Mouse (Mus musculus) limb, embryonic 10.5 days (tissue): ENCODE measurements at regions not wholly inside any gene's neighbourhood (a gene's known extent, or its start where the extent isn't known, plus 50 kb on each side); places are given as distances from the start of the nearest gene placed in this dataset.

Experiments used
- DNase-seq: peaks from one replicate; pipeline ENCODE4 v3.0.0-alpha.2; 2017; ENCODE audit warnings: low spot score
- H3K27ac ChIP-seq: fragments of 300-500 bp; sonication (generic); 2 replicates; pipeline ENCODE4 v1.5.1; 2016; ENCODE audit warnings: mild to moderate bottlenecking
- H3K27me3 ChIP-seq: fragments of 300-500 bp; sonication (generic); 2 replicates; pipeline ENCODE4 v1.6.1; 2016; ENCODE audit warnings: low read depth, mild to moderate bottlenecking; ENCODE audit not compliant: poor library complexity, severe bottlenecking
- H3K36me3 ChIP-seq: fragments of 300-500 bp; sonication (generic); 2 replicates; pipeline ENCODE4 v1.6.1; 2016; ENCODE audit warnings: mild to moderate bottlenecking, moderate library complexity
- H3K4me1 ChIP-seq: fragments of 300-500 bp; sonication (generic); 2 replicates; pipeline ENCODE4 v1.6.1; 2016
- H3K4me3 ChIP-seq: fragments of 300-500 bp; sonication (generic); 2 replicates; pipeline ENCODE4 v1.5.1; 2016; ENCODE audit warnings: mild to moderate bottlenecking, moderate library complexity
- H3K9me3 ChIP-seq: fragments of 300-500 bp; sonication (generic); replicated peaks from 2 replicates; pipeline ENCODE4 v1.6.1; 2016; ENCODE audit warnings: mild to moderate bottlenecking
- WGBS: fragments of 180-500 bp; shearing (Covaris S2); methylation state at CpG from one replicate; pipeline ENCODE4 v1.1.7; 2016; 5-methylcytosine and 5-hydroxymethylcytosine counted together

DNA sequence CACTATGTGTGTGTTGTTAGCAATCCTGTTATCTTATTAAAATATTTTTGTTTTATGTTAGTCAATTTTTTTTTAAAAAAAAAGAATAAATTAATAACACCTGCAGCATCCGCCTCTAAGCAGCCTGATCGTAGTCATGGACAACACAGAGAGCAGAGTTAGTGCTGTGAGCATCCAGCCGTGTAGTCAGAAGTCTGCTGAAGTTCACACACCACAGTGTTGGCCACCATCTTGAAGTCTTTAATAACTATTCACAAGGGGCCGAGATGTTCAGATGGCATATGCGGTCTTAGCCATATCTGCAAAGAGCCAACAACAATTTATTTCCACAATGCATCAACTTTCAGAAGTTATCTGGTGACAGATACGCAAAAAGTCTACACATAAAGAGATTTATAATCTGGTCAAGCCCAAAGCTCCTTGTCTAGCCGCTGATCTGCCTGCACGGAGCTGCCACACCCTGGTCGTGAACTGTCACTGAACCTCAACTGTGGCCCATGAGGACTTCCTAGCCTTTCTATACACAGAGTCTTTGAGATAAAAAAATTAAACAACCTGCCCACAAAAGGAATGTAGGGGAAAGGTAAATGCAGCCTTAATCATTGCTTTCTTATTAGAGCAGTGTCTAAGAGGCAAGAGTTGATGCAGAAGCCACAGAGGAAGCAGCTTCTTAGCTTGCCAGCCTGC is 183.4 kb upstream of the Zfp703 start:
- 93% methylated on average over 9 of the region's 9 CpGs for WGBS
- H3K9me3 ChIP-seq: no peaks in the 10 kb centered on the region

DNA sequence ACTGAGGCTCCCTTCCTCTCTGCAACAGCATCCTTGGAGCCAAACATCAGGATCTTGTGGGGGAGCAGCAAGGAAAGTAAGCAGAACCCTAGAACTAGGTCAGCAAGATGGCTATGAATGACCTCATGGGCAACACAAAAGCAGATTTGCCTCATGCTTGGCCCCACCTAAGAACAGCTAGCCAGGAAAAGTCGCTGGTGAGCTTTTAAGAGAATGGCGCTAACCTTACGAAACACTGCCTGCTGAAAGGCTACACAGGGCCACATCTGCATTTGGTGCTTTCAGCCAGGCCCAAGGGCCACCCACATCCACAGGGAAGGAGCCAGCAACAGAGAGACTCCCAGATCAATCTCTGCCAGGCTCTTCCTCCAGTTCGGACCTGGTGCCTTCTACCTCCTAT is 182.7 kb upstream of the Zfp703 start:
- 82% methylated on average over 4 of the region's 4 CpGs for WGBS
- Histone ChIP-seq H3K4me1 (peaks cover 17% of the 10 kb centered on the region), H3K27me3 (peaks cover 63% of the 10 kb centered on the region), H3K9me3 (no peaks in the 10 kb centered on the region), H3K4me3 (no peak overlapping the region), H3K27ac (no peak overlapping the region), H3K36me3 (no peaks in the 10 kb centered on the region)
- no peak for DNase-seq

More for the DNA sequence above, 183.4 kb upstream of the Zfp703 start:
- H3K27ac ChIP-seq: no peak overlapping the region
- no peak for DNase-seq
- no peaks in the 10 kb centered on the region for H3K36me3 ChIP-seq
- peaks cover 58% of the 10 kb centered on the region for H3K27me3 ChIP-seq
- peaks cover 12% of the 10 kb centered on the region for H3K4me1 ChIP-seq
- no peak overlapping the region for H3K4me3 ChIP-seq

DNA sequence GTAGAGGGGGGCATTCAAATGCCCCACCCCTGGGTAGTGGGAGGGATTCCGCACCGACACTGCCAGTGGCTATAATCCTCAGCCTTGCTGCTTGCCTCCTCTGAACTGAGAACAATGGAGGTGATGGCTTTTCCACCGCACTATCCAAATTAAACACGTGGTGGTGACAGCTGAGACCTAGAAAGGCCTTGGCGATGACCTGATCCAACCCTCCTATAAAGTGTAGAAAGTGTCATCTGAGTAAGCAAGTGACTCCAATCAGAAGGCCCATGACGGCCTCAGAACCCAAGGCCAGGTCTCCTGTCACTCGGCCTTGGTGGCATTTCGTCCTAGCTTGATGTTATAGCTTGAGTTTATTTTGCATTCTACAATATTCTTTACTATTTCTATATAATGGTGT is 181.5 kb upstream of the Zfp703 start:
- no peak for DNase-seq
- Histone ChIP-seq H3K9me3 (no peaks in the 10 kb centered on the region), H3K27ac (no peak overlapping the region), H3K27me3 (peaks cover 55% of the 10 kb centered on the region), H3K36me3 (no peaks in the 10 kb centered on the region), H3K4me1 (peaks cover 24% of the 10 kb centered on the region), H3K4me3 (no peak overlapping the region)
- 86% methylated on average over 8 of the region's 8 CpGs for WGBS

DNA sequence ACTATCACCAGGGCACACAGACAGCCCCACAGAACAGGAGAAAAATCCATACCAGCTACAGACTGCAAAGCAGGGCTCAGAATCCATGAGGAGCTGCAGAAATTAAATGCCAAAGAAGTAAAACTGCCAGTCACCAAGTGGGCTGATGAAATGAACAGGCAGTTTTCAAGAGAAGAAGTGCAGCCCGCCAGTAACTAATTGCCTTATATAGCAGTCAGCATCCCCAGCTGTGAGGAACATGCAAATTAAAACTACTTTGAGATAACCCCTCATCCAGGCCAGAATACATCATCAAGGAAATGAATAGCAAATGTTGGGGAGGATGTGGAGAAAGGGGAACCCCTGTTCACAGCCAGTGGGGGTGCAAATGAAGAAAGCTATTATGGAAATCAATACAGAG is 177.3 kb upstream of the Zfp703 start:
- H3K27me3 ChIP-seq: peaks cover 54% of the 10 kb centered on the region
- no peak overlapping the region for H3K4me3 ChIP-seq
- no peaks in the 10 kb centered on the region for H3K36me3 ChIP-seq
- H3K4me1 ChIP-seq: peaks cover 40% of the 10 kb centered on the region
- H3K27ac ChIP-seq: no peak overlapping the region
- no peak for DNase-seq
- whole genome bisulfite sequencing: 35% methylated on average over 1 of the region's 1 CpGs
- no peaks in the 10 kb centered on the region for H3K9me3 ChIP-seq

DNA sequence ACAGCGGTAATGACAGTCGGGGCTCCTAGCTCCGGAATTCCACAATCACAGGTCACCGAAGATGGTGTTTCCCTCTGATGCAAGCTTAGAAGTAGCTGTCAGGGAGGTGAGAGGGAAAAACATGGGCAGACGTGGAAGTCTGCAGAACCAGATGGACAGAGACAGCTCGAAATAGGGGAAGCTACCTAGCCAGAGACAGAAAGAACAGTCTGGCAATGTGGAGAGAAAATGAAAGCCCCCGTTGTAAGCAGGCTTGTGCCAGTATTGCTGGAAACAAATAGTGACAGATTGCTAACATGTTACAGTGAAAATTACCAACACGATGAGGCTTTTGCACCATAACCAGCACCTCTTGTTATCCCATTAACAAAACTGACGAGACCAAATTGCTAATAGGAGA is 173.0 kb upstream of the Zfp703 start:
- peak; percentile 31 for DNase-seq
- H3K27me3 ChIP-seq: peaks cover 43% of the 10 kb centered on the region
- H3K4me3 ChIP-seq: no peak overlapping the region
- H3K27ac ChIP-seq: peak overlapping the region; percentile 75; the same call in 1 of the 2 replicates
- 34% methylated on average over 9 of the region's 9 CpGs for WGBS
- H3K36me3 ChIP-seq: no peaks in the 10 kb centered on the region
- peaks cover 78% of the 10 kb centered on the region for H3K4me1 ChIP-seq
- H3K9me3 ChIP-seq: no peaks in the 10 kb centered on the region

DNA sequence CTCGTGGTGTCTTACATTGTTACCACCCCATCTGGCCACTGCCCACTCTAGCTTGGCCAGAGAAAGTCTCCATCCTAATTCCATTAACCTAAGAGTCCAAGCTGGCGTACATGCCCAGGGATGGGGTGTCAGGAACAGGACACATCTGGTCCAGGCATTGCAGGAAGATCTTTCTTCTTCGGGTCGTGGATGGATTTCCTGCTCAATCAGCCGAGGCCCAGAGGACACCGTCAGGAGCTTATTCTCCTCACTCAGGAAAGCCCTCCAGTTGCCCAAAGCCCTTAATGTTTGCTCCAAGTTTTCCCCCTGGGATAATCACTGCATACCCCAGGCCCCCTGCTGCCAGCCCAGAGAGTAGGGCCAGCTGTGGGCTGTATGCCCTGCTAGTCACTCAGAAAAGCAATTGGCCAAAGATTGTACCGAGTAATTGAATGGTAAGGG is 172.2 kb upstream of the Zfp703 start:
- Histone ChIP-seq H3K9me3 (no peaks in the 10 kb centered on the region), H3K27ac (peak overlapping the region; percentile 75), H3K4me1 (peaks cover 78% of the 10 kb centered on the region), H3K27me3 (peaks cover 48% of the 10 kb centered on the region), H3K4me3 (peak overlapping the region; percentile 18; the same call in 1 of the 2 replicates), H3K36me3 (no peaks in the 10 kb centered on the region)
- 16% methylated on average over 7 of the region's 7 CpGs for WGBS
- DNase-seq: peak; percentile 72

DNA sequence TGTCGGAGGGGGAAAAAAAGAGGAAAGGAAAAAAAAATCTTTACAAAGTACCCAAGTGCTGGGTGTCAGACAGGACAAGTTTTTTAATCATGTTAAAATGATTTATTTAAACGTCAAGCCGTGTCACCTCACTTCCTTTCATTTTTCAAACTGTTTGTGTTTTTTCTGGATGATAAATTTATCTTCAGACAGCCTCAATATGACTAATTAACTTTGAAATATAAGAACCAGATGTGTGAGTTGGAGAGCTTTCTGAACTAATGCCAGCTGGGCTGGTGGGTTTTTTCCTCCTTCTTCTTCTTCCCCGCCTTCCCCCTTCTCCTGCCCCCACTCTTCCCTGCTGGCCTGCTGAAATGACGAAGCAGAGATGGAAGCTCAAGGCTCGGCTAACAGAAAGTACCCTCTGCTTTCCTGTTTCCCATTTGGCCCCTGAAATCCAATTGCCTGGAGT is 171.7 kb upstream of the Zfp703 start:
- WGBS: 6% methylated on average over 6 of the region's 6 CpGs
- Histone ChIP-seq H3K36me3 (no peaks in the 10 kb centered on the region), H3K4me1 (peaks cover 81% of the 10 kb centered on the region)

DNA sequence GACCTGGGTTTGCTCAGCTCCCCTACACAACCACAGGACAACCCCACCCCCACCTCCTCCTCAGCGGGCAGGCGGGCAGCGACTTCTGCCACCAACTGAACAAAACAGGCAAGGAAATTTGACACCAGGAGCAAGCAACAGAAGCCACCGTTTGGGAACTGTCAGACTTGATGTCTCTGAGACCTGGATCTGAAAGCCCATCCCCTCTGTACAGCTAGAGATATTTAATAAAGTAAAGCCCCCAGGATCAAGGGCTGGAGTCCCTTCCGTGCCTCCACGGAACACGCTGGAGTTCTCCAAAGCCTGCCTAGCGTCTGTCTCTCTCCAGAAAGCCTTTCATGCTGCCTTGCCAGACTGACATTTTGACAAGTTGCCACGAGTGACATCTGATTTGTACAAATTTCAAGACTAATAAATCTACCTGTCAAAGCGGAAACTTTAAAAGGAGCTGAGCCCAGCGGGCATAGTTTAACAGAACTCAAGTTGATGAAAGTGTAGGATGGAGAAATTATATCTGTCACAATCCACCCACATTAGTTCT is 168.9 kb upstream of the Zfp703 start:
- WGBS: 2% methylated on average over 11 of the region's 11 CpGs
- Histone ChIP-seq H3K36me3 (no peaks in the 10 kb centered on the region), H3K4me3 (peak overlapping the region; percentile 23; the same call in 1 of the 2 replicates), H3K9me3 (no peaks in the 10 kb centered on the region), H3K27ac (peak overlapping the region; percentile 72), H3K27me3 (peaks cover 59% of the 10 kb centered on the region), H3K4me1 (peaks cover 90% of the 10 kb centered on the region)
- DNase-seq: peak; percentile 73

More for the DNA sequence above, 171.7 kb upstream of the Zfp703 start:
- Histone ChIP-seq H3K27me3 (peaks cover 53% of the 10 kb centered on the region), H3K9me3 (no peaks in the 10 kb centered on the region), H3K27ac (peak overlapping the region; percentile 75), H3K4me3 (peak overlapping the region; percentile 24; the same call in 1 of the 2 replicates)
- DNase-seq: peak; percentile 68

DNA sequence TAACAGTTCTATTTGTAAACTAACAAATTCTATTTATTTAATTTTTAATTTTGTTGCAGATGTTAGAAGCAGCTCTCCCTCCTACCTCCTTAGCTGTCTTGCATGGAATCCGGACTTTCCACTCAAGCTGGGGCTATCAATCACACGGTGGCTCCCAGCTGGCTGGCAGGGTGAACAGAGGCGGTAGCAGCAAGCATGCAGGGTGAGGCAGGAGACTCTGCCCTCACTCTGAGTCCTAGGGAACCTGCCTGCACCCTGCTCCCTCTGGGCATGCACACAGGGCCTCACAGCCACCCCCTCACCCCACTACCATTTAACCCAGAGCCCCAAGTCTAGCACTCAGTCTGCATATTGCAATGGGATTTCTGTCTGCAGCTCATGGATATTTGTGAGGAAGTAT is 168.4 kb upstream of the Zfp703 start:
- H3K9me3 ChIP-seq: no peaks in the 10 kb centered on the region
- H3K27me3 ChIP-seq: peaks cover 57% of the 10 kb centered on the region
- H3K36me3 ChIP-seq: no peaks in the 10 kb centered on the region
- H3K27ac ChIP-seq: peak overlapping the region; percentile 27; the same call in 1 of the 2 replicates
- peak overlapping the region; percentile 14; the same call in 1 of the 2 replicates for H3K4me3 ChIP-seq
- DNase-seq: peak; percentile 67
- 3% methylated on average over 3 of the region's 3 CpGs for whole genome bisulfite sequencing
- peaks cover 85% of the 10 kb centered on the region for H3K4me1 ChIP-seq

DNA sequence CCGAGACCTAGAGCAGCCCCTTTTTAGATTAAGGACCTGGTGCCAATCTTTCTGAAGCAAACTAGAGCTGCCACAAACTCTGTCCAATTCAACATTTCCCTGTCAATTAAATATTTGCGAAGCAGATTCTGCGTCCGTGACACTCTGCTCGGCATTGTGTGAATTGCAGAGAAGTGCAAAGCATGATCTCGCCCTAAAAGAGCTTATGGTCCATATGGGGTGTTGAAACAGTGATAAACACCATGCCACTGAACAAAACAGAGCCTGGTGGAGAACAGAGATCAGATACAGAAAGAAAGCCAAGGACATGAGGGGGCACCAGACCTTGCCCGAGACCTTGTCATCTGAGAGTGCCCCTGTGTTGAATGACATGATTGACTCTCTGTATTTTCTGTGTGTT is 167.2 kb upstream of the Zfp703 start:
- Histone ChIP-seq H3K4me1 (peaks cover 74% of the 10 kb centered on the region), H3K36me3 (no peaks in the 10 kb centered on the region), H3K9me3 (no peaks in the 10 kb centered on the region), H3K4me3 (no peak overlapping the region), H3K27ac (no peak overlapping the region), H3K27me3 (peaks cover 55% of the 10 kb centered on the region)
- DNase-seq: no peak
- WGBS: 88% methylated on average over 7 of the region's 7 CpGs

DNA sequence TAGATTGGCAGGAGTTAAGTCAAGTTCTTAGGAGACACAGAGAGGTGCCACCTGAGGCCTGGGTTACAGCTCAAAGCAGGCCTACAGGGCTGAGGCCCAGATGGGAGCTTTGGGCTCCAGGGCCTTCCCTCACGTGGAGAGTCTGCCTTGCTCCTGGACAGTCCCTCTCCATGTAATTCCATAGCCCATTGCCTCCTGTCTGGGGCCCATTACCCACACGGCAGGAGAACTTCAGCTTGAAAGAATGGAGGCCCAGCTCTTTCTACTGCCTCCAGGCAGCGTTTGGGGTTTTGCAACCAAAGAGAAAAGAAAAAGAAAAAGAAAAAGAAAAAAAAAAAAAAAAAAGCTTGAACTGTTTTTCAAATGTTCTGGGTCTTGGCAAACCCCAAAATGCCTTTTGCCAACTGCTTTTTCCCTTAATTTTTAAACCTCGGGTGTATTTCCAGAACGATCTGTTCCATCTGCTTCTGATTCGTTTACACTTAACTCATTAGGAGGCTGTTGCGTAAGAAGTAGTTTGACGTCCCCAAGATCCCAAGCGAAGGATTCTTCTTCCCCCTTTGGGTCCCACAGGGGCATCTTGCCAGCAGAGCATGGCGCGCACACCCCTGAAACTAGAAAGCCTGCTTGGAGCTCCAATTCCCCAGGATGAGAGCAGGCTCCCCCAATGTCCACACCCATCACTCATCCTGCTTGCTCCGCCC is 165.4 kb upstream of the Zfp703 start:
- H3K4me1 ChIP-seq: peaks cover 57% of the 10 kb centered on the region
- H3K36me3 ChIP-seq: no peaks in the 10 kb centered on the region
- H3K4me3 ChIP-seq: no peak overlapping the region
- 67% methylated on average over 12 of the region's 12 CpGs for WGBS
- peak; percentile 32 for DNase-seq
- no peaks in the 10 kb centered on the region for H3K9me3 ChIP-seq
- H3K27me3 ChIP-seq: peaks cover 69% of the 10 kb centered on the region
- H3K27ac ChIP-seq: no peak overlapping the region

DNA sequence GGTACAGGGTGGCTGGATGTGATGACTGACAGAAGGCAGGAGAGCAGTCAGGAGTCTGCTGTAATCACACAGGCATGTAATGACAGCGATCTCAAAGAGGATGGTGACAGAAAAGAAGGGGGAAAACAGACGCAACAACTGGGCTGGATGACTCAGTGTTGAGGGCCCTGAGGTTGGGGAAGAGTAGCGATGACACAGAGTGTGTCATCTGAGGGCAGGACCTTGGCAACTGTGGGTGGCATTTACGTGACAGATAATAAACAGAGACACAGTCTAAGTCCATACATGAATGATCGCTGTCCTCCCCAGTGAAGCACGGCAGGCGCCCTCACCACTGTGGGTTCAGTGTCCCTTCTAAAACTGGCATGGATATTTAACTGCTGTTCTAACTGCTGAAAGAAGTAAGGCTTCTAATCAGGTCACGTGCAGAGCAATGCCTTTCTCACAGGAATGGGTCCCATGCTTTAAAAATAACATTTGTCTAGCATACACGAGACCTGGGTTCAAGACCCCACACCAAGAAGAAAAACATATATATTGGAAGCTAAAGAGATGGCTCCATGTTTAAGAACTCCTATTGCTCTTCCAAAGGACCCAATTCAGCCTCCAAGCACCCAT is 163.8 kb upstream of the Zfp703 start:
- Histone ChIP-seq H3K9me3 (no peaks in the 10 kb centered on the region), H3K4me1 (peaks cover 41% of the 10 kb centered on the region), H3K4me3 (no peak overlapping the region), H3K27me3 (peaks cover 76% of the 10 kb centered on the region), H3K27ac (no peak overlapping the region), H3K36me3 (no peaks in the 10 kb centered on the region)
- WGBS: 70% methylated on average over 9 of the region's 9 CpGs
- no peak for DNase-seq
